Mouse (Mus musculus) adrenal gland, adult 2 months (tissue): Measurements from ENCODE around the gene Gipc3. TPM values are rescaled to one million over a fixed set of nuclear protein-coding genes. Genes with fewer than 3 reads are reported as not detected.
A peak's percentile ranks its signal among the peaks of the same experiment; 100 is the strongest.

Source experiments
- DNase-seq: peaks from one replicate; pipeline ENCODE4 v3.0.0; 2021
- polyA plus RNA-seq: library from polyadenylated mRNA; depleted of rRNA; stranded (reverse); fragments of >200 nt; gene quantifications from 2 replicates; pipeline ENCODE4 v1.2.3, GENCODE M21; 2012
- total RNA-seq, 2 experiments: library from RNA; stranded (reverse); gene quantifications; 2 replicates each; pipeline ENCODE4 v1.2.3; 2021

The Gipc3 gene
- total and polyA plus RNA-seq, 3 experiments, result 2.9 to 10.3 (median 3.2) TPM

- no peak for DNase-seq
These were observed 42.6 kb downstream of the Gipc3 start for GRCm38 (mm10) chr10:81300352-81300907.

GRCm38 (mm10) chr10:81299585-81300351 is 43.3 kb downstream of the Gipc3 start:
- no peak for DNase-seq

GRCm38 (mm10) chr10:81298369-81299100 is 44.5 kb downstream of the Gipc3 start:
- no peak for DNase-seq

GRCm38 (mm10) chr10:81297845-81298244 is 45.2 kb downstream of the Gipc3 start:
- peak; percentile 71 for DNase-seq

GRCm38 (mm10) chr10:81297246-81297645 is 45.8 kb downstream of the Gipc3 start:
- DNase-seq, result no peak

GRCm38 (mm10) chr10:81295185-81295584 is 47.9 kb downstream of the Gipc3 start:
- DNase-seq, result no peak

- DNase-seq, result no peak
These were observed 48.6 kb downstream of the Gipc3 start for GRCm38 (mm10) chr10:81294442-81294841.

GRCm38 (mm10) chr10:81293334-81294030 is 49.6 kb downstream of the Gipc3 start:
- no peak for DNase-seq

GRCm38 (mm10) chr10:81292554-81293333 is 50.3 kb downstream of the Gipc3 start, which contains the start of gene Pip5k1c:
TSS of gene Pip5k1c (plus strand) at chr10:81292963.
- peak; percentile 100 for DNase-seq

- DNase-seq, result no peak
These were observed 51.5 kb downstream of the Gipc3 start, which contains the start of gene Tjp3 for GRCm38 (mm10) chr10:81291511-81292104. TSS of gene Tjp3 (minus strand) at chr10:81291581.

- DNase-seq, result no peak
These were observed 52.2 kb downstream of the Gipc3 start for GRCm38 (mm10) chr10:81290698-81291460.

- no peak for DNase-seq
These were observed 53.3 kb downstream of the Gipc3 start for GRCm38 (mm10) chr10:81289811-81290210.

- peak; percentile 62 for DNase-seq
These were observed 53.8 kb downstream of the Gipc3 start for GRCm38 (mm10) chr10:81289278-81289677.

- no peak for DNase-seq
These were observed 54.5 kb downstream of the Gipc3 start for GRCm38 (mm10) chr10:81288601-81289000.

GRCm38 (mm10) chr10:81287513-81288157 is 55.4 kb downstream of the Gipc3 start:
- DNase-seq, result no peak

GRCm38 (mm10) chr10:81286586-81286985 is 56.5 kb downstream of the Gipc3 start:
- DNase-seq, result no peak

- peak; percentile 91 for DNase-seq
These were observed 57.2 kb downstream of the Gipc3 start for GRCm38 (mm10) chr10:81285694-81286450.
